Mouse (Mus musculus) ES-E14 (cell line): ENCODE measurements around the gene Reep3. TPM values are rescaled to one million over a fixed set of nuclear protein-coding genes. Genes with fewer than 3 reads are reported as not detected.
A peak's percentile ranks its signal among the peaks of the same experiment; 100 is the strongest.

ENCODE experiments used
- DNase-seq: peaks from one replicate; pipeline ENCODE4 v3.0.0-alpha.2; 2013; ENCODE audit warnings: low read depth, low spot score
- H3K27ac ChIP-seq: 2 replicates; pipeline ENCODE4 v1.5.1; 2012; ENCODE audit warnings: low read depth, mild to moderate bottlenecking, low read length, moderate library complexity, mixed read lengths; ENCODE audit not compliant: poor library complexity, insufficient read depth, severe bottlenecking
- H3K36me3 ChIP-seq: 2 replicates; pipeline ENCODE4 v1.6.1; 2012; ENCODE audit warnings: mild to moderate bottlenecking, low read length, moderate library complexity, mixed read lengths; ENCODE audit not compliant: control insufficient read depth, poor library complexity, insufficient read depth, severe bottlenecking
- H3K4me1 ChIP-seq, 2 experiments: fragments of 150-350 bp in 1 of 2; sonication (generic) in 1 of 2; 2 replicates each; pipeline ENCODE4 v1.6.1; 2012; ENCODE audit warnings: low read length in 2 of 2, mild to moderate bottlenecking in 1 of 2, mixed read lengths in 1 of 2; ENCODE audit not compliant: control insufficient read depth in 2 of 2, insufficient read depth in 2 of 2, poor library complexity in 1 of 2
- H3K4me3 ChIP-seq, 2 experiments: fragments of 150-350 bp in 1 of 2; sonication (generic) in 1 of 2; 2 replicates each; pipeline ENCODE4 v1.5.1; 2012; ENCODE audit warnings: low read length in 2 of 2, low read depth in 1 of 2, mild to moderate bottlenecking in 1 of 2, mixed read lengths in 1 of 2; ENCODE audit not compliant: insufficient read depth in 1 of 2, poor library complexity in 1 of 2, severe bottlenecking in 1 of 2
- H3K9ac ChIP-seq: 2 replicates; pipeline ENCODE4 v1.6.1; 2012; ENCODE audit warnings: low read depth, mild to moderate bottlenecking, low read length, mixed read lengths; ENCODE audit not compliant: poor library complexity, insufficient read depth, severe bottlenecking
- H3K9me3 ChIP-seq: fragments of 150-350 bp; sonication (generic); 2 replicates; pipeline ENCODE4 v1.6.1; 2012; ENCODE audit warnings: low read depth, mild to moderate bottlenecking, low read length; ENCODE audit not compliant: control insufficient read depth, insufficient read depth
- CHD2 ChIP-seq: IDR thresholded peaks from 2 replicates; pipeline ENCODE4 v1.6.1; 2014; ENCODE audit warnings: mild to moderate bottlenecking, low read depth, low read length, inconsistent platforms
- HCFC1 ChIP-seq: IDR thresholded peaks from 2 replicates; pipeline ENCODE4 v1.6.1; 2012; ENCODE audit warnings: low read length, inconsistent platforms, borderline replicate concordance; ENCODE audit not compliant: insufficient read depth
- MAFK ChIP-seq: IDR thresholded peaks from 2 replicates; pipeline ENCODE4 v1.6.1; 2014; ENCODE audit warnings: mild to moderate bottlenecking, low read depth, low read length, inconsistent platforms; ENCODE audit not compliant: insufficient read depth
- ZC3H11A ChIP-seq: IDR thresholded peaks from 2 replicates; pipeline ENCODE4 v1.6.1; 2012; ENCODE audit warnings: low read depth, mild to moderate bottlenecking, inconsistent platforms, low read length, borderline replicate concordance
- ZNF384 ChIP-seq: IDR thresholded peaks from 2 replicates; pipeline ENCODE4 v1.6.1; 2012; ENCODE audit warnings: low read depth, low read length, inconsistent platforms
- in situ Hi-C, 2 experiments: fragments of 600-800 bp; cut with MboI; formaldehyde crosslinking; loops; one replicate each; pipeline ENCODE4 v1.15.1; 2025; ENCODE audit warnings: low sequenced_read_pairs in 2 of 2, inconsistent platforms in 1 of 2; ENCODE audit not compliant: unreplicated experiment in 2 of 2
- total RNA-seq: library from RNA; depleted of rRNA; stranded (reverse); fragments of 300-350 nt; gene quantifications from 2 replicates; pipeline ENCODE4 v1.2.3, GENCODE M21; 2012

The Reep3 gene
- total RNA-seq, 1 experiment: 18.2 TPM

GRCm38 (mm10) chr10:67057696-67058095 is 39.0 kb downstream of the Reep3 start:
- no peak overlapping the region for H3K4me3 ChIP-seq
- DNase-seq: no peak
- no peak overlapping the region for H3K27ac ChIP-seq
- no peaks in the 10 kb centered on the region for H3K36me3 ChIP-seq
- in situ Hi-C loops: no loop called here
- TF ChIP-seq ZC3H11A (no peak), MAFK (no peak), ZNF384 (no peak), CHD2 (no peak), HCFC1 (no peak)
- H3K9me3 ChIP-seq: no peaks in the 10 kb centered on the region
- no peak overlapping the region for H3K9ac ChIP-seq
- H3K4me1 ChIP-seq: peaks cover 3 to 7% of the 10 kb centered on the region in 2 experiments; a peak in 1 of 4 replicates

GRCm38 (mm10) chr10:67057208-67057607 is 39.5 kb downstream of the Reep3 start:
- no peak overlapping the region for H3K27ac ChIP-seq
- H3K36me3 ChIP-seq: no peaks in the 10 kb centered on the region
- TF ChIP-seq HCFC1: no peak
- TF ChIP-seq CHD2: no peak
- no peak for TF ChIP-seq MAFK
- TF ChIP-seq ZC3H11A: no peak
- TF ChIP-seq ZNF384: no peak
- in situ Hi-C loops: no loop called here
- peaks cover 3 to 7% of the 10 kb centered on the region in 2 experiments; a peak in 1 of 4 replicates for H3K4me1 ChIP-seq
- H3K9me3 ChIP-seq: no peaks in the 10 kb centered on the region
- no peak overlapping the region for H3K9ac ChIP-seq
- H3K4me3 ChIP-seq: no peak overlapping the region
- no peak for DNase-seq

GRCm38 (mm10) chr10:67055867-67056856 is 40.6 kb downstream of the Reep3 start:
- Histone ChIP-seq H3K36me3 (no peaks in the 10 kb centered on the region), H3K4me1 (peaks cover 0 to 4% of the 10 kb centered on the region in 2 experiments; a peak in 2 of 4 replicates), H3K9ac (no peak overlapping the region), H3K4me3 (no peak overlapping the region), H3K9me3 (no peaks in the 10 kb centered on the region), H3K27ac (no peak overlapping the region)
- TF ChIP-seq CHD2: no peak
- TF ChIP-seq HCFC1: no peak
- no peak for TF ChIP-seq ZNF384
- TF ChIP-seq ZC3H11A: no peak
- no peak for DNase-seq
- in situ Hi-C loops: no loop called here

GRCm38 (mm10) chr10:67053475-67053874 is 43.3 kb downstream of the Reep3 start:
- TF ChIP-seq MAFK (no peak), ZNF384 (no peak), CHD2 (no peak), HCFC1 (no peak), ZC3H11A (no peak)
- no peaks in the 10 kb centered on the region for H3K9me3 ChIP-seq
- peaks cover under 1 to 10% of the 10 kb centered on the region in 2 experiments; a peak in 2 of 4 replicates for H3K4me1 ChIP-seq
- in situ Hi-C loops: no loop called here
- DNase-seq: peak; percentile 41
- H3K36me3 ChIP-seq: no peaks in the 10 kb centered on the region
- H3K27ac ChIP-seq: no peak overlapping the region
- no peak overlapping the region for H3K4me3 ChIP-seq
- H3K9ac ChIP-seq: no peak overlapping the region
